Mouse (Mus musculus) heart, postnatal 14 days (tissue): ENCODE results near the gene Cadps. TPM values are rescaled to one million over a fixed set of nuclear protein-coding genes. Genes with fewer than 3 reads are reported as not detected.
A peak's percentile ranks its signal among the peaks of the same experiment; 100 is the strongest.

Source experiments
- DNase-seq, 2 experiments: peaks; one replicate each; pipeline ENCODE4 v3.0.0; 2021 to 2022
- intact Hi-C: fragments of 180-260 bp; cut with DNase I; formaldehyde crosslinking; loops from one replicate; pipeline ENCODE4 v1.15.1; 2025
- total RNA-seq, 2 experiments: library from RNA; stranded (reverse); gene quantifications; 2 replicates each; pipeline ENCODE4 v1.2.3; 2021

Gene Cadps
- total RNA-seq, 2 experiments from 2014 or later: 0.05 to 0.14 TPM

- DNase-seq: peak; percentile 7 to 24
- intact Hi-C loops: loop anchor here (1.0 to 5.0 kb wide), 2 partner anchors 229 to 380 kb away; no protein-coding TSS in a partner anchor
These were observed 291.8 kb downstream of the Cadps start for GRCm38 (mm10) chr14:12531101-12531500.

- DNase-seq: no peak
- intact Hi-C loops: loop anchor here (5.0 kb wide), 1 partner anchor 228 kb away; no protein-coding TSS in a partner anchor
These were observed 292.3 kb downstream of the Cadps start for GRCm38 (mm10) chr14:12530554-12530953.

GRCm38 (mm10) chr14:12529961-12530542, 292.8 kb downstream of the Cadps start:
- DNase-seq: peak; percentile 18 to 52
- intact Hi-C loops: loop anchor here (5.0 to 10.0 kb wide), 2 partner anchors 135 to 228 kb away; no protein-coding TSS in a partner anchor

- intact Hi-C loops: loop anchor here (10.0 kb wide), 1 partner anchor 132 kb away; no protein-coding TSS in a partner anchor
- DNase-seq: no peak
These were observed 295.6 kb downstream of the Cadps start for GRCm38 (mm10) chr14:12527296-12527695.

- no peak for DNase-seq
- intact Hi-C loops: no loop called here
These were observed 315.9 kb downstream of the Cadps start for GRCm38 (mm10) chr14:12507018-12507417.

- DNase-seq: no peak
- intact Hi-C loops: no loop called here
These were observed 318.5 kb downstream of the Cadps start for GRCm38 (mm10) chr14:12504191-12504947.

GRCm38 (mm10) chr14:12462206-12462605, 360.7 kb downstream of the Cadps start:
- DNase-seq: no peak
- intact Hi-C loops: no loop called here

- intact Hi-C loops: no loop called here
- no peak for DNase-seq
These were observed 363.2 kb downstream of the Cadps start for GRCm38 (mm10) chr14:12459700-12460099.

- intact Hi-C loops: no loop called here
- no peak for DNase-seq
These were observed 367.8 kb downstream of the Cadps start for GRCm38 (mm10) chr14:12455064-12455591.

- no peak for DNase-seq
- intact Hi-C loops: no loop called here
These were observed 372.1 kb downstream of the Cadps start for GRCm38 (mm10) chr14:12450807-12451206.

- no peak for DNase-seq
- intact Hi-C loops: no loop called here
These were observed 374.0 kb downstream of the Cadps start for GRCm38 (mm10) chr14:12448883-12449282.

GRCm38 (mm10) chr14:12441019-12441418, 381.9 kb downstream of the Cadps start:
- DNase-seq: no peak
- intact Hi-C loops: no loop called here

GRCm38 (mm10) chr14:12437976-12438375, 384.9 kb downstream of the Cadps start:
- DNase-seq: no peak
- intact Hi-C loops: no loop called here

- intact Hi-C loops: no loop called here
- DNase-seq: no peak
These were observed 385.5 kb downstream of the Cadps start for GRCm38 (mm10) chr14:12437422-12437821.

GRCm38 (mm10) chr14:12436903-12437368, 385.9 kb downstream of the Cadps start:
- DNase-seq: no peak
- intact Hi-C loops: no loop called here

- intact Hi-C loops: no loop called here
These were observed 394.7 kb downstream of the Cadps start for GRCm38 (mm10) chr14:12428021-12428654.

GRCm38 (mm10) chr14:12425311-12425710, 397.6 kb downstream of the Cadps start:
- no peak for DNase-seq
- intact Hi-C loops: no loop called here

More at GRCm38 (mm10) chr14:12428021-12428654, 394.7 kb downstream of the Cadps start:
- peak in 1 of 2 experiments; percentile 1 for DNase-seq

GRCm38 (mm10) chr14:12410276-12410675, 412.6 kb downstream of the Cadps start:
- intact Hi-C loops: no loop called here
- no peak for DNase-seq

GRCm38 (mm10) chr14:12409811-12410210, 413.1 kb downstream of the Cadps start:
- intact Hi-C loops: no loop called here

GRCm38 (mm10) chr14:12406588-12406987, 416.3 kb downstream of the Cadps start:
- DNase-seq: no peak
- intact Hi-C loops: no loop called here

More at GRCm38 (mm10) chr14:12409811-12410210, 413.1 kb downstream of the Cadps start:
- no peak for DNase-seq

GRCm38 (mm10) chr14:12405201-12405600, 417.7 kb downstream of the Cadps start:
- no peak for DNase-seq
- intact Hi-C loops: no loop called here
